In the genomic region with DNA sequence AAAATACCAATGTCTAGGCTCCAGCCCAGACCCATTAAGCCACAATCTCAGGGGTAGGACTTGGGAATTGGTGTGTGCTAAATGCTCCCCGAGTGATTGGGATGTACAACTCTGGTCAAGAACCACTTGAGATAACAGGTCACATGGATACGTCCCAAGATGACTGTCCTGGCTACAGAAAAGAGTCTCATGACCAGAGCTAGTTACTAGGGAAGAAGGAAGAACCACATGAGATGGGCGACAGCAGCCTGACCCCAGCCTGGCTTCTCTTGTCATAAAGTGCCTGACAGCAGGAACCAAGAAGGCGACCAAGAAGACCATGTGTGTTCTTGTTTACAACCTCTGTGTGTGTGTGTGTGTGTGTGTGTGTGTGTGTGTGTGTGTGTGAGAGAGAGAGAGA, we compare ENCODE assay signal across 17 mouse cellular contexts.
"Had no signal": no experiment of that assay in that cellular context is flagged by ENCODE, and none has a peak within 500 bp of the region (broad histone marks: within the 10 kb centered on the region; RNA-seq: fewer than 3 reads in every experiment).

No protein-coding gene starts in this region.

- H3K27me3 ChIP-seq: lung, embryonic 15.5 days; megakaryocyte, embryonic 14.5 days; midbrain, embryonic 12.5 days; midbrain, embryonic 15.5 days; neural tube, embryonic 12.5 days; stomach, embryonic 15.5 days had no signal

- H3K27ac ChIP-seq: lung, embryonic 15.5 days; macrophage; midbrain, embryonic 12.5 days; midbrain, embryonic 15.5 days; neural tube, embryonic 12.5 days; stomach, embryonic 15.5 days; stomach, postnatal 0 days had no signal

- DNase-seq: liver, postnatal 0 days; lung, adult 2 months; lung, postnatal 14 days; lung, postnatal 36 days; right cerebral cortex, postnatal 14 days; thymus, adult 2 months; thymus, postnatal 25 days; thymus, postnatal 4 days had no signal

- H3K36me3 ChIP-seq: lung, embryonic 15.5 days; midbrain, embryonic 12.5 days; midbrain, embryonic 15.5 days; neural tube, embryonic 12.5 days; stomach, embryonic 15.5 days had no signal

- H3K9me3 ChIP-seq: lung, embryonic 15.5 days; midbrain, embryonic 12.5 days; midbrain, embryonic 15.5 days; neural tube, embryonic 12.5 days; stomach, embryonic 15.5 days had no signal

- H3K4me1 ChIP-seq: neural tube, embryonic 12.5 days; stomach, embryonic 15.5 days had no signal

- H3K4me3 ChIP-seq: lung, embryonic 15.5 days; megakaryocyte, embryonic 14.5 days; midbrain, embryonic 12.5 days; midbrain, embryonic 15.5 days; neural tube, embryonic 12.5 days; stomach, embryonic 15.5 days had no signal

- H3K4me2 ChIP-seq: lung, embryonic 15.5 days; midbrain, embryonic 12.5 days; midbrain, embryonic 15.5 days; neural tube, embryonic 12.5 days; stomach, embryonic 15.5 days had no signal

- H3K9ac ChIP-seq: liver, postnatal 0 days; lung, embryonic 15.5 days; midbrain, embryonic 12.5 days; midbrain, embryonic 15.5 days; neural tube, embryonic 12.5 days; stomach, embryonic 15.5 days had no signal

- ATAC-seq: liver, postnatal 0 days; lung, postnatal 0 days; midbrain, embryonic 15.5 days had no signal
